Mouse (Mus musculus) MEL (cell line): ENCODE results near the gene Pabpc5.

Experiments
- E2F4 ChIP-seq: IDR thresholded peaks from 2 replicates; pipeline ENCODE4 v1.6.1; 2011; ENCODE audit warnings: low read depth, low read length, improper control_type of control experiment, borderline replicate concordance
- ETS1 ChIP-seq: IDR thresholded peaks from 2 replicates; pipeline ENCODE4 v1.6.1; 2012; ENCODE audit warnings: low read depth, mild to moderate bottlenecking, inconsistent platforms, low read length, improper control_type of control experiment, moderate library complexity

DNA sequence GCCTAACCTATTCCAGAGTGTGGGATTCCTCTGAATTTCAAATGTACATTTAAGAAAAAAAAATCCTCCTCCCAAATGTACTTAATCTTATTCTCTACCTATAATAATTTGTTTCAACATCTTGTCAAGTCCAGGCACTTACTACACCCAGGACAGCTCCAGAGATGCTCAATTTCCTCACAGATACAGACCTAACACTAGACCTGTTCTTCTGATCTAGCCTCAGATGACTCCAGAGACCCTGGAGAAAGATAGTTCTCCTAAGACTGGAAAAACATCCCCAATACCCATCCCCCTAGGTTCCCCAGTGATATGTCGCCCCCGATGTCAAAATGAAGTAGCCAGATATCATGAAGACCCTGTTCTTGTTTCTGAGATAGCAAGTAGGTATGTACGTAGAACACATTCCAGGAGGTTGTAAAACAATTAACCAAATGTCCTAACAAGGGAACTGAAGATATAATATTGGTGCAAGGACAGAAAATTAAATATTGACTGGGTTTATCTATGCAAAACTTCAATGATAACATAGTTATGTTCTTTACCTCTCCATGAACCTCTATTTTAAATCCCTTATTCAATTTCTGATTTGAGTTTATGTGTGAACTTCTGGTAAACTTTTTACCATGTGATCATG, 39.9 kb upstream of the Pabpc5 start:
- TF ChIP-seq ETS1, result no peak
- no peak for TF ChIP-seq E2F4
